Mouse (Mus musculus) hindbrain, embryonic 12.5 days (tissue): ENCODE measurements around the gene Tfpt. TPM values are rescaled to one million over a fixed set of nuclear protein-coding genes. Genes with fewer than 3 reads are reported as not detected.

Experiments
- microRNA-seq: library from miRNA; unstranded; fragments of <30 nt; microRNA quantifications from one replicate; pipeline ENCODE4, GENCODE M21; 2017
- polyA plus RNA-seq: library from polyadenylated mRNA; unstranded; fragments of >200 nt; fragmentation: Nextera tagmentation; extraction: Ambion mirVana; gene quantifications from 2 replicates; pipeline ENCODE4 v1.2.1, GENCODE M21; 2016

The Tfpt gene
- polyA plus RNA-seq, 1 experiment from 2014 or later, result 38.1 TPM

Small RNAs within 50 kb of the gene (microRNA-seq; reads per million reads assigned to microRNA genes)
- not detected for gene Gm25100
- 2.4 reads per million for gene Mir3572

Other genes starting within 250 kb of the Tfpt start
- 7.9 and 8.6 TPM in 2 replicates for gene Cacng8, start 239.2 kb downstream of the Tfpt start, polyA plus RNA-seq
- 0.27 and 1.4 TPM in 2 replicates for gene Cacng6, start 205.7 kb downstream of the Tfpt start, polyA plus RNA-seq
- gene Tarm1, start 127.3 kb downstream of the Tfpt start, polyA plus RNA-seq, result not detected in 2 replicates
- gene Oscar, start 13.8 kb downstream of the Tfpt start, polyA plus RNA-seq, result 0.21 and 0.27 TPM in 2 replicates
- gene Ndufa3, start 12.6 kb downstream of the Tfpt start, polyA plus RNA-seq, result 267 and 378 TPM in 2 replicates
- gene Prpf31, start 56 bp upstream of the Tfpt start, polyA plus RNA-seq, result 114 and 115 TPM in 2 replicates
- gene Cnot3, start 15.3 kb upstream of the Tfpt start, polyA plus RNA-seq, result 58.1 and 59.3 TPM in 2 replicates
- gene Leng1, start 35.9 kb upstream of the Tfpt start, polyA plus RNA-seq, result 20.7 and 21.4 TPM in 2 replicates
- 5.5 and 6.7 TPM in 2 replicates for gene Tmc4, start 47.6 kb upstream of the Tfpt start, polyA plus RNA-seq
- 217 and 228 TPM in 2 replicates for gene Tsen34, start 62.9 kb upstream of the Tfpt start, polyA plus RNA-seq
- gene Mboat7, start 63.6 kb upstream of the Tfpt start, polyA plus RNA-seq, result 50.8 and 57.4 TPM in 2 replicates
- 989 and 1,031 TPM in 2 replicates for gene Rps9, start 74.1 kb upstream of the Tfpt start, polyA plus RNA-seq
- 0.19 and 0.30 TPM in 2 replicates for gene Pirb, start 90.5 kb upstream of the Tfpt start, polyA plus RNA-seq
- gene Gm15448, start 195.8 kb upstream of the Tfpt start, polyA plus RNA-seq, result not detected in 2 replicates
- 0.10 TPM in 1 of 2 replicates, not detected in the other for gene Pira2, start 215.1 kb upstream of the Tfpt start, polyA plus RNA-seq